Mouse (Mus musculus): ENCODE results near the gene Tnp1.

DNA sequence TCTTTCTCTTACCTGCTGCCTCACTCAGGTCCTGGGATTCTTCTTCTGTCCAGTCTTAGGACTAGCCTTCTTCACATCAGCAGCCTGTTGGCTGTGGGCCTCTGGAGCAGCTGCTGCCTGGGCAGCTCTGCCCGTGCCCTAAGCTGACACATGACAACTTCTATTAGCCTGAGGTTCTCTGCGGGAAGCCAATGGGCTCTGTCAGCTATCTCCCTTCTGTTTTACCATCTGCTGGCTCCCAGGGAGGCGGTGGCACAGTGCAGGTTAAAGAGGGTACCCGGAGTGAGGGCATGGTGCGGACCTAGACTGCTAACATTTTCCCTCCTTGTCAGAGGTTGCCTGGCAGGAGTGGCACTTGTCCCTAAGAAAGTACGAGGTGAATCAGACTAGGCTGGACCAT lies 39.5 kb upstream of the Tnp1 start:
- no peak for TF ChIP-seq CTCF (IDR thresholded peaks at IDR 0.05; ENCODE audit: insufficient read depth, low read depth, low read length)
- TF ChIP-seq POLR2A (IDR thresholded peaks at IDR 0.05; ENCODE audit: insufficient read depth, low read depth, low read length): no peak
